Mouse (Mus musculus): ENCODE results near the gene Pus7.

- TF ChIP-seq EP300 (IDR thresholded peaks at IDR 0.05; ENCODE audit: low read depth) (no peak), CTCF (IDR thresholded peaks at IDR 0.05; ENCODE audit: low read depth) (no peak)
Measured at GRCm38 (mm10) chr5:23709661-23710060, 73.8 kb downstream of the Pus7 start.

Data from heart, postnatal 0 days (tissue).